Mouse (Mus musculus): Measurements from ENCODE around the gene Secisbp2l.

GRCm38 (mm10) chr2:125734741-125735140 is 47.9 kb downstream of the Secisbp2l start:
- TF ChIP-seq GATA1 (IDR thresholded peaks at IDR 0.05; ENCODE audit: borderline replicate concordance, low read length) (no peak), FLI1 (IDR thresholded peaks at IDR 0.05; ENCODE audit: low read length) (no peak)
